Mouse (Mus musculus): ENCODE measurements around the gene Ttc27. TPM values are rescaled to one million over a fixed set of nuclear protein-coding genes. Genes with fewer than 3 reads are reported as not detected.

Gene Ttc27
- polyA plus RNA-seq, 1 experiment from 2014 or later, result 21.8 TPM

DNA sequence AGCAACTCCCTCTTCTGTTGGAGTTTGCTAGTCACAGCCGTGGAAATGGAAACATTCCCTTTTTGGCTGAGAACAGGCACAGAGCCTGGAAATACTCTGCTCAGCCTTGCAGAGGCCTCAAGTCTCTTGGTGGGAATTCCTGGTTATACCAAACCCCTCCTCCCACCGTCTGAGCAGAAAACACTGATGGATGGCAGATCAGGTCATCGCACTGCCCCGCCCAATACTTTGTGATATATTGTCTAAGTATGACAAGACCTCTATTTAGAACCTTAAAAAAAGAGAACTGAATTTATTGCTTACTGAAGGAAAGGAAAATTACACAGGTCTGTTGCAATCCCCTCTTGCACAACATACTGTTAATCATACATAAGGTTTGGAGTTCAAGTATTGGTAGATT is 6.8 kb upstream of the Ttc27 start:
- Histone ChIP-seq H3K4me3 (no peak overlapping the region), H3K36me3 (no peaks in the 10 kb centered on the region), H3K27me3 (replicated peaks) (peaks cover 6% of the 10 kb centered on the region), H3K4me2 (no peak overlapping the region), H3K4me1 (peaks cover 19% of the 10 kb centered on the region), H3K9me3 (replicated peaks) (no peaks in the 10 kb centered on the region), H3K27ac (no peak overlapping the region), H3K9ac (no peak overlapping the region)
- no peak for ATAC-seq
- WGBS (ENCODE audit: insufficient replicate concordance), result 58% methylated on average over 4 of the region's 4 CpGs

DNA sequence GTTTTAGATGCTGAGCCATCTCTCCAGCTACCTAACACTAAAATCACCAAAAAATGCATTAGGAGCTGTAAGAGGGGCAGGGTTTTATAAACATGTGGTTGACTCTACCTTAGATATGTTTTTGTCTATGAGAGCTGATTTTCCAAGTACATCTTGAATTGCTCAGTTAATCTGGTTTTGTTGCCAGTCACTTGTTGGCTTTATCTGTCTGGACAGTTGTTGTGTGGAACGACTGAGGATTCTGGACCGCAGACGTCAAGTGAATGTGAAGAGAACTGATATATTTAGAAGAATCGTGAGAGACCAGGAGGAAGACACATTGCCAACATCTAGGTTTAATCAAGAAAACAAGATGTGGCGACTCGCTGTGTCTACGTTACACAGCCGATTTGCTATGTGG is 5.9 kb upstream of the Ttc27 start:
- ATAC-seq, result peak; percentile 59
- H3K27ac ChIP-seq, result no peak overlapping the region
- peaks cover 6% of the 10 kb centered on the region for H3K27me3 ChIP-seq (replicated peaks)
- peaks cover 19% of the 10 kb centered on the region for H3K4me1 ChIP-seq
- WGBS (ENCODE audit: insufficient replicate concordance), result 31% methylated on average over 8 of the region's 8 CpGs
- H3K9me3 ChIP-seq (replicated peaks), result no peaks in the 10 kb centered on the region
- no peak overlapping the region for H3K9ac ChIP-seq
- H3K4me2 ChIP-seq, result no peak overlapping the region
- H3K4me3 ChIP-seq, result no peak overlapping the region
- H3K36me3 ChIP-seq, result no peaks in the 10 kb centered on the region

DNA sequence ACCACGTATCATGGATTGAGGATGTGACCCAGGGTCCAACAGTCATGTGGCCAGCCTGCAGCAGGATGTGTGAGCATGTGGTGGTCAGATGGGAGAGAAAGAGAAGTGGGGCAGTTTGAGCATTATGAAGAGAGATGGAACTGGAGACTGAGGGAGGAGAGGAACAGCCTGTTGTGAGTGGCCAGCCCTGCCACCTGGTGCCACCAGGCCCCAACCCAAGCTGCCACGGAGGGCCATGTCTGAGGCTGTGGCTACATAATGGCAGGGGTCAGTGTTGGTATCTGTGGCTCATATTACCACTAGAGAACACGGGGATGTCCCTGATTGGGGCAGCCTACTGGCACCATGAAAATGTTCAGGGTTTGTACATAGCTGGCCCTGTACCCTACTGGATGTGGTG is 2.4 kb upstream of the Ttc27 start:
- WGBS (ENCODE audit: insufficient replicate concordance), result 44% methylated on average over 3 of the region's 3 CpGs

DNA sequence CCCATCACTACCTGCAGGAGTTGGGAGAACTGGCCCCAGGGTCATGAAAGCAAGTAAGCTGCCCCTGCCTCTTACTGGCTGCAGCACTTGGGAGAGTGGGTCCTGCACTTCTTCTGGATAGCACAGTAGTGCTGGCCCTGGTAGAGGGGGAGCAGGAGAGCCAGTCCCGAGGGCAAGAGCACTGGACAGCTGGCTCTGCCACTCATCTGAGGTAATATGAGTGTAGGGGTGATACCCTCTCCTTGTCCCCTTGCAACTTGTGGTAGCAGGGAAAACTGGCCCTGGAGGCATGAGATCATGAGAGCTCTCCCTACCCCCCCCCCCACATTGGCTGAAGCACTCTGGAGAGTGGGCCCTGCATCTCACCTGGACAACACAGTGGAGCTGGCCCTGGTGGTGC is 1.8 kb upstream of the Ttc27 start:
- peaks cover 6% of the 10 kb centered on the region for H3K27me3 ChIP-seq (replicated peaks)
- peaks cover 28% of the 10 kb centered on the region for H3K4me1 ChIP-seq
- no peak overlapping the region for H3K27ac ChIP-seq
- no peaks in the 10 kb centered on the region for H3K9me3 ChIP-seq (replicated peaks)
- 39% methylated on average over 1 of the region's 1 CpGs for WGBS (ENCODE audit: insufficient replicate concordance)
- no peak for ATAC-seq
- no peak overlapping the region for H3K4me3 ChIP-seq
- no peak overlapping the region for H3K4me2 ChIP-seq
- peaks cover 6% of the 10 kb centered on the region for H3K36me3 ChIP-seq
- no peak overlapping the region for H3K9ac ChIP-seq

More for the DNA sequence above, 2.4 kb upstream of the Ttc27 start:
- no peak overlapping the region for H3K4me3 ChIP-seq
- H3K9ac ChIP-seq, result no peak overlapping the region
- peaks cover 31% of the 10 kb centered on the region for H3K4me1 ChIP-seq
- no peak for ATAC-seq
- H3K27ac ChIP-seq, result no peak overlapping the region
- peaks cover 6% of the 10 kb centered on the region for H3K27me3 ChIP-seq (replicated peaks)
- peaks cover 3% of the 10 kb centered on the region for H3K36me3 ChIP-seq
- no peaks in the 10 kb centered on the region for H3K9me3 ChIP-seq (replicated peaks)
- H3K4me2 ChIP-seq, result no peak overlapping the region

DNA sequence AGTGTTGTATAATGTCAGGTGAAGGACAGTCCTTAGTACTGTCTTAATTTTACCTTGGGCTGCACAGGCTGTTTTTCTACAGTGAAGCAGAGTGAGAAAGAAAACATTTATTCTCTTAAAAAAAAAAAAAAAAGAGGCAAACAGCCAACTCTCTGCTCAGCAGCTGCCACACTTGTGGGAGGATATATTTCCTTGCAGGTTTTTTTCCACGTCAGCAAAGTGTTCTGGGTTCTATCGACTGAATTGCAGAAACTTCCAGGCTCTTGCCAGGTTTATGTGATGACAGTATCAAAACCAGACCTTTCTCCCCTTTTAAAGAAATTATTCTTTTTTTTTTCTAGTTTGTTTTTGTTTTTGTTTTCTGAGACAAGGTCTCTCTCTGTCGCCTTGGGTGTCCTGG is 889 bp upstream of the Ttc27 start:
- Histone ChIP-seq H3K9ac (peak overlapping the region; percentile 77; the same call in 1 of the 2 replicates), H3K9me3 (replicated peaks) (no peaks in the 10 kb centered on the region), H3K27ac (no peak overlapping the region), H3K36me3 (peaks cover 14% of the 10 kb centered on the region), H3K27me3 (replicated peaks) (peaks cover 6% of the 10 kb centered on the region), H3K4me1 (peaks cover 19% of the 10 kb centered on the region), H3K4me2 (peak overlapping the region; percentile 86), H3K4me3 (peak overlapping the region; percentile 90)
- ATAC-seq, result no peak
- 53% methylated on average over 3 of the region's 3 CpGs for WGBS (ENCODE audit: insufficient replicate concordance)

DNA sequence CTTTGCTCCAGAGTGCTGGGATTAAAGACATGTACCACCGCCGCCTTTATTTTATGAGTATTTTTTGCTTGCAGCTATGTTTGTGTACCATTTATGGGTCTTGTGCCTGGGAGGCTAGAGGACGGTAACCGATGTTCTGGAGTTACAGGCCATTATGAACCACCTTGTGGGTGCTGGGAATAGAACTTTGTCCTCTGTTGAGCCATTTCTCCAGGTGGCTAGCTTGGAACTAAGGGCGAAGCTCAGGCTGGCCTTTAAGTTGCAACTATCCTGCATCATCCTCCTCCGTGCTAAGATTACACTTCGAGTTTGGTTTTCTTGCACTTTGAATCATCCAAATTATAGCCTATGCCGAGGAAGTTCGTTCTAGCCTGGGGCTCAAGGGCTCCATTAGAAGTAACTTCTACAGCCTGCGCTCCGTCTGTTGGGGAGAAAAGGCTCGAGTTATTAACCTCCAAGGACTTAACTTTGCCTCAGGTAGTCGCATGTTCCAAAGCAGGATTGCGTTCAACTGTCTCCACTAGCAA is 378 bp upstream of the Ttc27 start:
- Histone ChIP-seq H3K27me3 (replicated peaks) (peaks cover 6% of the 10 kb centered on the region), H3K4me3 (peak overlapping the region; percentile 90), H3K4me2 (peak overlapping the region; percentile 86), H3K9me3 (replicated peaks) (no peaks in the 10 kb centered on the region), H3K27ac (peak overlapping the region; percentile 54; the same call in 1 of the 2 replicates), H3K9ac (peak overlapping the region; percentile 77), H3K4me1 (peaks cover 14% of the 10 kb centered on the region), H3K36me3 (peaks cover 19% of the 10 kb centered on the region)
- WGBS (ENCODE audit: insufficient replicate concordance), result 8% methylated on average over 14 of the region's 14 CpGs
- peak; percentile 42 for ATAC-seq

DNA sequence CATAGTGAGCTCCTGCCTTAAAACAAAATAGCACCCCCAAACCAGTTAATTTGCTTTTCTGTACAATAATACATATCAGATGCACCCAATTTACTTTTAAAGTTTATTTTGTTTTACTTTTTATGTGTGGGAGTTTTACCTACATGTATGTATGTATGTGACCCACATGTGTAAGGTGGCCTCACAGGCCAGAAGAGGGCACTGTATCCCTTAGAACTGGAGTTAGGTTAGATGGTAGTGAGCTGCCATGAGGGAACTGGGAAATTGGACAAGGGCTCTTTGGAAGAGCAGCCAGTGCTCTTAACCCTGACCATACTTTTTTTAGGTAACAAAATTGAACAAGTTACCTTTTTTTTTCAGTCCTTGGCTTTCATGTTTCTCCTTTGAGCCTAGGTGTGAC is 15.3 kb downstream of the Ttc27 start:
- peaks cover 44% of the 10 kb centered on the region for H3K36me3 ChIP-seq
- no peak overlapping the region for H3K27ac ChIP-seq
- H3K4me1 ChIP-seq, result no peaks in the 10 kb centered on the region
- no peak overlapping the region for H3K9ac ChIP-seq
- H3K4me2 ChIP-seq, result no peak overlapping the region
- H3K4me3 ChIP-seq, result no peak overlapping the region
- no peak for ATAC-seq
- no peaks in the 10 kb centered on the region for H3K9me3 ChIP-seq (replicated peaks)
- H3K27me3 ChIP-seq (replicated peaks), result no peaks in the 10 kb centered on the region

DNA sequence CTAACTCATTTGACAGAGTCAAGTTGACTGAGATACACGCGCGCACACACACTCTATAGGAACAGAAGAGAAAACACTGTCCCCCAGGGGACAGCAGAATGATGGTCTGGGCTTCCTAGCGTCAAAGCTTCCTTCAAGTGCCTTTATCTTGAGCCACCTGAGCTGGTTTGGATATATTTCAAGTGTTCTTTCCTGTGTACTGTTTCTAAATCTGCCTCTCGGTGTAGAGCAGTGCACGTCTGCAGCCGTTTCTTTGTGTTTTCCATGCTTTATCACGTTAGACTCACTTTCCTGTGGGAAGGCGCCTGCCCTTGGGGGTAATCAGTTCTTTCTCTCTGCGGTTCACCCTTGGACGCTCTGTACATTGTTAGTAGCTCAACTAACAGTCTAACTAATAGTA is 17.9 kb downstream of the Ttc27 start:
- H3K9ac ChIP-seq, result no peak overlapping the region
- H3K9me3 ChIP-seq (replicated peaks), result no peaks in the 10 kb centered on the region
- ATAC-seq, result no peak
- H3K4me2 ChIP-seq, result no peak overlapping the region
- WGBS (ENCODE audit: insufficient replicate concordance), result 66% methylated on average over 11 of the region's 11 CpGs
- H3K27me3 ChIP-seq (replicated peaks), result no peaks in the 10 kb centered on the region
- no peak overlapping the region for H3K4me3 ChIP-seq
- H3K27ac ChIP-seq, result no peak overlapping the region
- no peaks in the 10 kb centered on the region for H3K4me1 ChIP-seq
- H3K36me3 ChIP-seq, result peaks cover 38% of the 10 kb centered on the region

DNA sequence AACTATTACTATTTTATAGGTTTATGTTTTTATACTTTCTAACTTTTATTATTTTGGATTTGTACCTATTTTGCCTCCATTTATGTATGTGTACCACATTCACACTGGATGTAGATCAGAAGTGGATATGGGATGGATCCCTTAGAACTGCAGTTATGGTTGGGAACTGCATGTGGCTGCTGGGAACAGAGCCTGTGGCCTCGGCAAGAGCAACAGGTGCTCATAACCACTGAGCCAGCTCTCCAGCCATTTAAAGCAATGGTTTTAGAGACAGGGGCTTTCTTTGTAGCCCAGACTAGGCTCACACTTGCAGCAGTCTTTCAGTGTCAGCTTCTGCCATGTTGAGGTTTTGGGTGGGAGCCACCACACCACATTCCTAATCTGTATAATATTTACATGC is 32.1 kb downstream of the Ttc27 start:
- ATAC-seq, result no peak
- no peak overlapping the region for H3K9ac ChIP-seq
- H3K36me3 ChIP-seq, result peaks cover 31% of the 10 kb centered on the region
- 68% methylated on average over 1 of the region's 1 CpGs for WGBS (ENCODE audit: insufficient replicate concordance)
- H3K4me3 ChIP-seq, result no peak overlapping the region
- H3K9me3 ChIP-seq (replicated peaks), result no peaks in the 10 kb centered on the region
- no peaks in the 10 kb centered on the region for H3K27me3 ChIP-seq (replicated peaks)
- H3K4me1 ChIP-seq, result no peaks in the 10 kb centered on the region
- H3K4me2 ChIP-seq, result no peak overlapping the region
- H3K27ac ChIP-seq, result no peak overlapping the region

DNA sequence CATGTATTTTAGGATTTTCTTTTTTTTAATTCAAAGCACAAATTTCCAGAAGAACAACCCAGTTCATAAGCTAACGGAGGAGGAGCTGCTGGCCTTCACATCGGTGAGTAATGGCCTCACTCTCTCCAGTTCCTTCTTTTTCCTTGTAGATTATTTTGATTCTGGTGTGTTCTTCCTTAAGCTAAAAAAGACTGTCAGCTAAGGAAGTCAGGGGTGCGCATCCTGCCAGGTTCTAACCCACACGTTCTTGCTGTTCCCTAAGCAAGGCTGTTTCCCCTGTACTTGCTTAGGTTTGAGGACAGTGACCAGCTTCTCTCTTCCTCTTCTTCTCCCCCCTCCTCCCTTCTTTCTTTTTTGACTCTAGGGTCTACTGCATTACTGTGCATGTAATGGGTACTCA is 33.5 kb downstream of the Ttc27 start:
- 69% methylated on average over 4 of the region's 4 CpGs for WGBS (ENCODE audit: insufficient replicate concordance)
- H3K27ac ChIP-seq, result no peak overlapping the region
- H3K27me3 ChIP-seq (replicated peaks), result no peaks in the 10 kb centered on the region
- H3K9ac ChIP-seq, result no peak overlapping the region
- ATAC-seq, result no peak
- H3K4me2 ChIP-seq, result no peak overlapping the region
- no peaks in the 10 kb centered on the region for H3K4me1 ChIP-seq
- H3K36me3 ChIP-seq, result peaks cover 34% of the 10 kb centered on the region
- H3K9me3 ChIP-seq (replicated peaks), result no peaks in the 10 kb centered on the region
- H3K4me3 ChIP-seq, result no peak overlapping the region

DNA sequence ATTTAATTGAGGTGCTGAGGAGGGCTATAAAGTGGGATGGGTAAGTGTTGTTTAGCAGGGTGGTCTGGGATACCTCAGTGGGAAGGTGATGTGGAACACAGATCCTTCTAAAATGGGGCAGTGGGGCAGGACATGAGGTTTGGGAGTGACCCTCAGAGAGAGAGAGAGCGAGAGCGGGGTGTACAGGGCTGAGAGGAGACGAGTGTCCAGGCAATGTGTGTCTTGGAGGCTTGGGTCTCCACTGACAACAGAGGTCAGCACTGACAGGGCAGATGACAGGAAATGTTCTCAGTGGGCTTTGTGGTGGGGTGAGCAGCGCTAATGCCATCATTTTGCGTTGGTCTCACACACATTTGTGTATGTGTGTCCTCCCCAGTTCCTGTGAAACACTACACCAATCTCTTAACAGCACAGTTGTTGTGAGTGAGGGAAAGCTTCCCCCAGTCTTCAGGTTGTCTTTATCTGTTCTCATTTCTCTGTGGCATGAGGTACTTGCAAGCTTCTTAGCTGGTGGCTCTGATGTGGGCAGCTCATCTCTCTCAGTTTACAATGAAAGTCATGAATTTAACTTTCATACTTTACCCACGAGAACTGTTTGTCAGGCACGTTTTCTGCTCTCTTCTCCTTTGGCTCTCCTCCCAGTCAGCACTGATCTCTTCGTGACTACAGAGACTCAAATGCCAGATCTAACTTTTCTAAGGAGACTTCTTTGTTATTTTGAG is 35.5 kb downstream of the Ttc27 start:
- no peaks in the 10 kb centered on the region for H3K9me3 ChIP-seq (replicated peaks)
- H3K27me3 ChIP-seq (replicated peaks), result no peaks in the 10 kb centered on the region
- no peaks in the 10 kb centered on the region for H3K4me1 ChIP-seq
- H3K4me3 ChIP-seq, result no peak overlapping the region
- peaks cover 22% of the 10 kb centered on the region for H3K36me3 ChIP-seq
- no peak overlapping the region for H3K9ac ChIP-seq
- no peak overlapping the region for H3K4me2 ChIP-seq
- ATAC-seq, result no peak
- H3K27ac ChIP-seq, result no peak overlapping the region
- WGBS (ENCODE audit: insufficient replicate concordance), result 67% methylated on average over 8 of the region's 8 CpGs

DNA sequence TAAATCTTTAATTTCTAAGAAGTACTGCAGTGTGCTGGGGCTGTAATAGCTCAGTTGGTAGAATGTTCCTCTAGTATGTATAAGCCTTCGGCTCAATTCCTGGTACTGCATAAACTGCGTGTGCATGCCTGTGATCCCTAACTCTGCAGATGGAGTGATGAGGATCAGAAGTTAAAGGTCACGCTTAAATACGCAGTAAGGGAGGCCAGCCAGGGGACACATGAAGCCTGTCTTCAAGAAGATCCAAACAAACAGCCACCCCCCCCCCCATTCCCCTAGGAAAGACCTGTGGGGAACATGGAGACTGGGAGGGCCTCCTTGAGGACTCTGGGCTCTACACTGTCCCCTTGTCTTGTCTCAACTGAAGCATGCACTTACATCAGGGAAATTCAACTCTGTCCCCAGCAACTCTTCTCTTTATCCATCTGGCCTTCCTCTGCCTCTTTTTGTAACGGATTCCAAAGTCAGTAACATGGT is 36.1 kb downstream of the Ttc27 start:
- H3K9me3 ChIP-seq (replicated peaks), result no peaks in the 10 kb centered on the region
- H3K36me3 ChIP-seq, result peaks cover 23% of the 10 kb centered on the region
- no peak overlapping the region for H3K4me3 ChIP-seq
- H3K4me2 ChIP-seq, result no peak overlapping the region
- no peak overlapping the region for H3K9ac ChIP-seq
- 85% methylated on average over 5 of the region's 5 CpGs for WGBS (ENCODE audit: insufficient replicate concordance)
- H3K4me1 ChIP-seq, result no peaks in the 10 kb centered on the region
- no peaks in the 10 kb centered on the region for H3K27me3 ChIP-seq (replicated peaks)
- H3K27ac ChIP-seq, result no peak overlapping the region
- no peak for ATAC-seq

Measured in liver, embryonic 12.5 days (tissue).